Mouse (Mus musculus) mouse embryonic stem cell (cell line): ENCODE results near the gene Icam2.
"Not testable (repeated sequence)": the region's sequence is repeated elsewhere in the genome, so short reads cannot be mapped to it uniquely, and the experiment has no call there.

Experiments
- in situ Hi-C, 2 experiments: fragments of 300-500 bp; cut with MboI; formaldehyde crosslinking; loops; 1 replicate in 1 of 2; 3 replicates in 1 of 2; pipeline ENCODE4 v1.14.3; 2019 to 2020; ENCODE audit warnings: low sequenced_read_pairs in 2 of 2, low pct_unique_long_range_greater_than_20kb in 1 of 2, mixed read lengths in 1 of 2; ENCODE audit not compliant: unreplicated experiment in 1 of 2

Icam2 gene

GRCm38 (mm10) chr11:106355382-106356128, 32.3 kb downstream of the Icam2 start:
- in situ Hi-C loops: no loop called here

GRCm38 (mm10) chr11:106354181-106354580, 33.7 kb downstream of the Icam2 start:
- in situ Hi-C loops: no loop called here

- in situ Hi-C loops: no loop called here
Observed at GRCm38 (mm10) chr11:106353188-106353587, 34.7 kb downstream of the Icam2 start, which contains the start of gene Scn4a. Gene Scn4a (minus strand): TSS chr11:106353288.

DNA sequence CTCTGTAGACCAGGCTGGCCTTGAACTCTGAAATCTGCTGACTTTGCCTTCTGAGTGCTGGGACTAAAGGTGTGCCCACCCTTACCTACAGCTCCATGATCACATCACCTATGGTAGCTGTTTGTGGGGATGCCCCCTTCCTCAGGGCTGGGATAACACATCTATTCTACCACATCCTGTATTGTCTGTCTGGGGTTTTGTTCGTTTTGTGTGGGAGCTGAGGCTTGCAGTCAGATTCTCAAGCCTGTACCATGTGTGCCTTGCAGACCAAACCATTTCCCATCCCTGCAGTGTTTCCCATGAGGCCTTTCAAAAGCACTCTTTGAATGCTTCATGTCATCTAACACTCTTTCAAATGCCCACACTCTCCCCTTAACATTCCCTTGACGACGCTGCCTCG, 35.9 kb downstream of the Icam2 start:
- in situ Hi-C loops: no loop called here

DNA sequence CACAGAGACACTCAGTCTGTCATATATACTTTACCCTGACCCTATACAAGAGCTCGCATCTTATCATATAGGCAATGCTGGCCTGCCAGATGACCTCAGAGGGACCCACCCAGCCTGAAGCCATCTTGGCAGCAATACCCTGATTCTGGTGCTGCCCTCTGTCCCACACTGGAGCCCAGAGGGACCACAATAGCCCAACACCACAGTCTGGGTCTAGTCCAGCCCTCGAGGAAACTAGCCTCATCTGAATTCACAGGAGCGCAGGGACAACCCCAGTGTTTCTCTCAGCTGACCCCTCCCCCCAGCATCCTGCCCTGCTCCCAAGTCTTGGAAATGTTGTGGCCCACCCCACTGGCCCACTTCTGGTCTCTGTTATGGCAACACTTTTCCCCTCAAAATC, 36.6 kb downstream of the Icam2 start:
- in situ Hi-C loops: no loop called here

- in situ Hi-C loops: no loop called here
Observed at GRCm38 (mm10) chr11:106350853-106351252, 37.0 kb downstream of the Icam2 start.

DNA sequence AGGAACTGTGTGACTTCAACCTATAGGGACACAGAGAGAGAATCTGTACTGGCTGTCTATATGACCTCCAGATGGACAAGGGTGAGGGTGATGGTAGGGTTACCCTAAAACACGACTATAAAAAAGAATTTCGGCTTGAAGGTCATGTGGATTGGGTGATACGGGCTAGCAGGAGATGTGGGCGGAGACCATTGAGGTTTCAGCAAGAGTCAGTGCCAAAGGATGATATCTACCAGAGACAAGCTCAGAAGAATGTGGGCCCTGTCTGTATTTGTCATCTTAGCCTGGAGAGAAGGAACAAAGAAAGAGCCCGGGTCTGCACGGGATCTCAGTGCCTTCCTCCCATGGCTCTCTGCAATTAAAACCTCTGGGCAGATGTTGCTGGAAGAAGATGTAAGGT, 38.1 kb downstream of the Icam2 start:
- in situ Hi-C loops: no loop called here

DNA sequence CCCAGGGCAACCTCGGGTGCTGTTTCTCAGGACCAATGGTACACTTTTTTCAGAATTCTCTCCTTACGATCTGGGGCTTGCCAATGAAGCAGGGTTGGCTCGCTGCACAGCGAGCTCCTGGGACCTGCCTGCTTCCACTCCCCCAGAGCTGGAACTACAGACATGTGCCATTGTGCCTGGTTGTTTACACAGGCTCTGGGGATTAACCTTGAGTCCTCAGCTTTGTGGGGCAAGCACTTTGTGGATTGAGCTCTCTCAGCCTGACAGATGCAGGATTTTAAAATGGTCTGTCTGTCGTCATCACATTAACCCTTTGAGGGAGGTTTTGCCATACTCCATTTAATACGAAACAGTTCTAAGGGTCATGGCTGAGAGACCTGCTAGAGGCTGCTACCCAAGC, 43.0 kb downstream of the Icam2 start:
- in situ Hi-C loops: no loop called here

DNA sequence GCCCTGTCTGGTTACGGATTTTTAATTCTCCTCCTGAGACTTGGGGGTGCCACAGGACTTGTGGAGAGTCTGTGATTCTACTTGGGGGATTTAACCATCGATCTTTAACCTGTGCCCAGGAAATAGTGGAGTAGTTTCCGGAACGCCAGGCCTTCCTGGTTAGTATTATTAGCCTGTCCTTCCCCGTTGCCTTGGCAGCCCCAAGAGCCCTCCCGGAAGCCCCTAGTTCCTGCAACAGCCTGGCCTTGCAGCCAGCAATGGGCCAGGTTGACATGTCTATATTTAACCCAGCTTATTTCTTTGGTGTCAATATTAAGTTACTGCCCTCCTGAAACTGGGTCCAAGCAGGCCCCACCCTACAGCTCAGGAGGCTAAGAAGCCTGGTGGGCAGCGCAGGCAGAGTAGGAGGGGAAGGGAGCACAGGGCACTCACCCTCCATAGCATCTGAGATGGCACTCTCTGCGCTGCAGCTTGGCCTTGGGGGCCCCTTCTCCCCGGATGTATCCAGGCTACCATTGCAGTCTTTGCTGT, 46.8 kb downstream of the Icam2 start:
- in situ Hi-C loops: no loop called here

DNA sequence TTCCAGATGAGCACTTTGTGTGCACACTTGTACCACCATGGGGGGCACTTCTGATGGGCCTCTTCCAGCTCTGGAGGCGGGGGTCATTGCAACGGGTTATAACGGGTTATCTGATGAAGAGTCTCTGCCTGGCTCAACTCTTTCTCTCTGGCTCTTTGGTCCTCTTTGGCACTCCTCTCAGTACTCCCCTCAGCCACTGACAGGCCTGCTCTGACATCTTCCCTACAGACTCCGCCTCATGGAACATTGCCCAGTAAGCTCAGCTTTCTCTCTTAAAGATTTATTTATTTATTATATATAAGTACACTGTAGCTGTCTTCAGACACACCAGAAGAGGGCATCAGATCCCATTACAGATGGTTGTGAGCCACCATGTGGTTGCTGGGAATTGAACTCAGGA, 48.6 kb downstream of the Icam2 start:
- in situ Hi-C loops: not testable (repeated sequence)

DNA sequence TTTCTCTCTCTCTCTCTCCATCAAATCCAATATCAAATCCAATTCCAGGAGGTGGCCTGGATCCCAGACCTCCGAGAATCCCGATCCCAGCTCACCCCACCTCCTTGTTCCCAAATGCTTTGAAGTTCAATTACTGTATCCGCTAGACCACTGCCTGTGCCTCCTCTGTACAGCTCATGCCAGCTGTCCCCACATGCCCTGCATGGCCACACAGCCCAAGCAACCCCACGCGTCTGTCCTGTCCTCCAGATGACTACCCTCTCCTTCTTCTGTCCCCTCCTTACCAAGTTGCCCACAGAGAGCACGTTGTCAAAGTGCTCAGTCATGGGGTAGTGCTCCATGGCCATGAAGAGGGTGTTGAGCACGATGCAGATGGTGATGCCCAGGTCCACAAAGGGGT, 49.0 kb downstream of the Icam2 start:
- in situ Hi-C loops: no loop called here

GRCm38 (mm10) chr11:106338029-106338428, 49.8 kb downstream of the Icam2 start:
- in situ Hi-C loops: no loop called here

- in situ Hi-C loops: no loop called here
Observed at GRCm38 (mm10) chr11:106334066-106334465, 53.8 kb downstream of the Icam2 start.

DNA sequence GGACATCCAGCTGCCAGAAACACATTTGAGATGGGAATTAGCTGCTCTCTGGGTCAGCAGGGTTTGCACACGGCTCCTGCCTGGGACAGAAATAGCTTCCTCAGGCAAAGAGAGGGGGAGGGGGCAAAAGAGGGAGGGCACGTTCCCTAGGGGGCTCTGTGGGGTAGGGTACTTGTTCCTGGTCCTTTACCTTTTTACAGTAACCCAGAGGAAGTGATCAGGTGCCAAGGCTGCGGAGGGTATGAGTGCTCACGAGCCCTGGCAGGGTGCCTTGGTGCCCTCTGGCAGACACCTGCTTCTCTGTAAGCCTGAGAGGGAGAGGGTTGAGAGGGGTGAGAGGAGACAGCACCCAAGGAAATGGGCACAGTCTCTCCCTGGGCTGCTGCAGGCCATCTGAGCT, 55.4 kb downstream of the Icam2 start:
- in situ Hi-C loops: no loop called here

DNA sequence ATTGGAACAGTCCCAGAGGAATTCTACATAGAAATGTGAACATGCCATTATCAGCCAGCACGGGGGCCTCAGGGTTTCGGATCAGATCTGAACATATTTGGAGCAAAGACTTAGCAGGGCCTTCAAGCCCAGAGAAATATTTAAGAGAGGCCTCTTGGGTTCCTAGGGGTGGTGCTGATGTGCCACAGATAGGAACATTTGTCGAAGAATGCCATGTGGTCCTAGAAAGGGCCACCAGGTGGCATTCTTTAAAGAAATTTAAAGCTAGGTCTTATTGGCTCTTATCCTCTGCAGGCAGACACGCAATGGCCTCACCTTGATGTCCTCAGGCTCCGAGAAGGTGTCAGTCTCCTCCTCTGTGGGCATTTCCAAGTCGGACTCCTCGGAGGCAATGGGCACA, 58.2 kb downstream of the Icam2 start:
- in situ Hi-C loops: no loop called here

DNA sequence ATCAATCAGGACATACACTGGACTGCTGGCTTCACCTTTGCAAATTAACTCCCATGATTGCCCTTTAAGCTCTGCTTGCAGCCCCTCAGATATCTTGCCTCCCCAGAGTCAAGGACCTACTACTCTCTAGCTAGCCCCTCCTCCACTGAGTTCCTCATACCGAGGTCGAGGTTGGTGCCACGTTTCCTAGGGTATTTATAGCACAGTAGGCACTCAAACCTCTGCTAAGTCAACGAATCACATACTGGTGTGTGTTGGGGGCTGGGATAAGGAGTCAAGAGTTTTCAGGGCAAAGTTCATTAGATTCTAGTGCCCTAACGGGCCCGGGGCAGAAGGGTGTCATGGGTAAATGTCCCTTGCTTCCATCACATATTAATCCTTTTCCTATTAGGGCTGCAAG, 58.7 kb downstream of the Icam2 start:
- in situ Hi-C loops: no loop called here

GRCm38 (mm10) chr11:106328521-106328920, 59.4 kb downstream of the Icam2 start:
- in situ Hi-C loops: no loop called here
